Mouse (Mus musculus): ENCODE measurements around the gene Lima1.

DNA sequence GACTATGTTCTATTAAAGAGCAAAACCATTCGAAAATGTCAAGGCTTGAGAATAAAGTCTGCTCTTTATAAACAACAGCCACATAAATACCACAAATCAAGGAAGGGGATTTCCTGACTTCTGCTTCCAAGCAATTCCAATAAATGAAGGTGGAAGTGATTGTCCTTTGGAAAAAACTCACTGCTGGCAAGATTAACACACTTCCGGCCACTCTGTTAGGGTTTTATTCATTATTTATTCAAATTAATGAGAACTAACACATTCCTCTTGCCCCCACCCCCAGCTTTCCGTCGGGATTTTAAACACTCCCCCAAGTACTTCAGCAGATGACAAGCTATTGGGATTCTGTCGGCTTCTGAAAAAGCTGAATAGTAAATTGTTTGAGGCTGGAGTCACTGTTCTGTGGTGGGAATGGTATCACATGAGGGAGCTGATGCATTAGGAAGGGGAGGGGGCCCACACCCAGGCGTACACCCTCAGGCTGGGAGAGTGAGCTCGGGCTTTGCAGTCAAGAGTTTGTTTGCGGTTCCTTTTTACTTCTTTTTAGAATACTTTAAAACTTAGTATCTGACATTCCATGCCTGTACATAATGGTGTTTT is 14.1 kb upstream of the Lima1 start:
- no peak for TF ChIP-seq CTCF (IDR thresholded peaks at IDR 0.05; ENCODE audit: extremely low read depth, insufficient read depth, low read length)
- TF ChIP-seq POLR2A (IDR thresholded peaks at IDR 0.05; ENCODE audit: extremely low read depth, insufficient read depth, low read length): no peak

Data from cortical plate, adult 2 months (tissue).